Mouse (Mus musculus) hematopoietic stem cell, adult 5-6 weeks (primary cell): Measurements from ENCODE around the gene Zc2hc1c. TPM values are rescaled to one million over a fixed set of nuclear protein-coding genes. Genes with fewer than 3 reads are reported as not detected.
A peak's percentile ranks its signal among the peaks of the same experiment; 100 is the strongest.

Experiments
- ATAC-seq, 2 experiments: fragments of 125-278 bp in 1 of 2; replicated peaks in 1 of 2; 2 replicates each; pipeline ENCODE4 v1.8.0; 2016 to 2017; ENCODE audit warnings: inconsistent platforms in 2 of 2, mild to moderate bottlenecking in 2 of 2, moderate number of reproducible peaks in 2 of 2, low read depth in 1 of 2, moderate TSS enrichment in 1 of 2; ENCODE audit not compliant: low FRiP score in 2 of 2, poor library complexity in 2 of 2, severe bottlenecking in 2 of 2, insufficient read depth in 1 of 2, low TSS enrichment in 1 of 2
- total RNA-seq: library from RNA; stranded (forward); fragments of 172-1452, 232-1000 nt; gene quantifications from 2 replicates; pipeline ENCODE4 v1.2.3, GENCODE M21; 2017

Zc2hc1c gene
- total RNA-seq, 1 experiment from 2014 or later: 0.20 TPM

- ATAC-seq: no peak
Observed at GRCm38 (mm10) chr12:85298835-85299180, 10.4 kb downstream of the Zc2hc1c start.

DNA sequence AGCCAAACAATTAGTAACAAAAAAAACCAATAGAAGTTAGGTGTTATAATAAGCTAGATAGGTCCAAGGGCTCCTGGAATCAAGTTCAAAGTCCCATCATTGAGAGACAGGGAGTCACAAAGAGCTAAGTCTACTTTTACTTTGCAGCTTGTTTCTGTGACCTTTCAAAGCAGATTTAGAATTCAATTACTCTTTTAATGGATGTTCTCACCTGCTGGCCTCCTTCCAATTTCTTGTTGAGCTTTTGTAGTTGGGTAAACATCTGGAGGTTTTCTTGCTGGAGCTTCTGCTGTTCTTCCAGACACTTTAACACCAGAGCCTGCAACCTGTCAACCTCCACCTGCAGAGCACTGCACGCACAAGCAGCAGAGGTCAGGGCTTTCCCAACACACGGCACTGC is 14.9 kb downstream of the Zc2hc1c start:
- ATAC-seq: no peak

GRCm38 (mm10) chr12:85304725-85305124 is 16.3 kb downstream of the Zc2hc1c start:
- peak; percentile 35 to 47; a peak in 3 of 4 replicates for ATAC-seq

DNA sequence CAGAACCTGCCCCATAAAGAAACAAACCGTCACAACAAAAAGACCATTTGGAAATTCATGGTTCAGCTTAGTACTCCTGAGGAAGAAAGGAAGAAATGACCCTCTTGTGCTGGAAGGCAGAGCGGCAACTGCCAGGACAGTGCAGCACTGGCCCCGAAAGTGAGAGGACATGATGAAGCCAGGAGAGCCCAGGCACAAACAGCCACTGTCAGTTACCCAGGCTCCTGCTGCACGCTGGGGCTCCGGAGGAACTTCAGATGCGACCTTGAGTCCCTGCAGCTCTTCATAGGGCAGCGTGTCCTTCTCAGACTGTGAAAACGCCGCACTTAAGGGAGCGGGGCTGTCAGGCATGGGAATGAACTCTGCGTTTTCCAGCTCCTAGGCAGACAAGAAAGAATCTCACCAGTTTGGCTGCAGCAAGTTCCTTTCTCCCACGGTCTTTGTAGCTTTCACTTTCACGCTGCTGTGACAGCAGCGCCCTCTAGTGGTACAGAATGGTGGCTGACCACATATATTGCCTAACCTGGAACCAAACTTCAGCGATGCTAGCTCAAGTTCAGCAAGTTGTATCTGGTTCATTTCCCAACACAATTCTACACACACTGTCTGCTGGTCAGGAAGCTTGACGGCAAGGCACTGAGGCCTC is 17.0 kb downstream of the Zc2hc1c start:
- peak; percentile 84 to 89 for ATAC-seq

DNA sequence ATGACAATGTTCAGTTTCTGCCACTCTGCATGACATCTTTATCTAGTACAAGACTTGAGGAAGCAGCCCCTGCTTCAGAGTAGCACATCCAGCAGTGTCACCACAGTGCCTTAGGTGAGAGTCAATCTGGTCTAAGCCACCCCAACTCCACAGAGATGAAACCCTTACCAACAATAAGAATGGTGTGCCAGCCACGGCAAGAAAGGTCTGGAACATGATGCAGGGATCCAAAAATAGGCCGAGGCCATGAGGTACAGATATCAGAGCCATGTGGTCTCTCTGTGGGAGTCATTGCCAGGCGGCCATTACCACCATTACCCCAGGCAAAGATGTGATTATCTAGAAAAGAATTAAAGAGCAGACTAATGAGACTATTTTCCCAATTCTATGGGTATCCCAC is 20.3 kb downstream of the Zc2hc1c start:
- ATAC-seq: no peak

DNA sequence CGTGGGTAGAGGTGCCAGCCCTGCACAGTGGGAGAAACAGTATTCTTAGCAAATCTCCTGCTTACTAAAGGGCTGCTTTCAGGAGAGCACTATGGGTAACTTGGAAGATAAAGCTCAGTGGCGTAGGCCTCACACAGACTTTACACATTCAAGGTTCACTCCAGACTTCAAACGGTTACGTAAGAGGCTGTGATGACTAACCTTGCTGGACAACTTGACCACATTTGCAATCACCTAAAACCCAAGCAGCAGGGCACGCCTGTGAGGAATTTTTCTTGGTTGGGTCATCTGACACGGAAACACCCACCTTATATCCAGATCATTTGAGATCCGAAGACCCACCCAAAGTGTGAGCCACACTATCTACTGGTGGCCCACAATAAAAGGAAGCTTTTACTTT is 41.8 kb downstream of the Zc2hc1c start:
- ATAC-seq: no peak

DNA sequence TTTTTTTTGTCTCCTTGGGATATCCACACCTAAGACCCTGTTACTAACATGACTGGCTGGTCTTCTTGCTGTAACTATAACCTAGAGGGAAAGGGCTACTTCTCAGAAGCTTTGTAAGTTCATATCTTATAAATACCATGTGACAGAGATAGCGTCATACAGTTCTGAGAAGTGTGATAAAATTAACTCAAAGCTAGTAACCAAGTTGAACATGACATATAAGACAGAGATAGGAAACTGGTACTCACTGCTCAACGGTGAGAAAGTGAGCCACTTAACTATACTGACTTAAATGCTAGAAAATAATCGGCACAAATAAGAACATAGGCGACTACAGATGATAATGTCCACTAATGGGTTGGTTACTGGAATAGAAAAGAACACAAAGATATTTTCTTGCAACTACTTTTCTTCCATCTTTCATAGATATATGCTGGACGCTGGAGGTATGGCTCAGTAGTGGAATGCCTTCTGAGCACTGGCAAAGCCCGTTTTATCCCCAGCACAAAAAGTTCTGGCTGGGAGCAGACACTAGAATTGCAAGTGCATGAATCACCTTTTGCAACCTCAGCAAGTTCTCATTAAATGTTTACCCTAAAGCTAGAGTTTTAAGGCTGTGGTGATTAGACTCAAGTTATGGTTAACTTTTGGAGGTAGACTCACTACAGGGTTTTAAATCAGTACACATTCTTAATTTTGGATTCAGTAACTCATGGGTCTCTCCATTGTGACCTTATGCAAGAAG is 49.3 kb downstream of the Zc2hc1c start:
- no peak for ATAC-seq

DNA sequence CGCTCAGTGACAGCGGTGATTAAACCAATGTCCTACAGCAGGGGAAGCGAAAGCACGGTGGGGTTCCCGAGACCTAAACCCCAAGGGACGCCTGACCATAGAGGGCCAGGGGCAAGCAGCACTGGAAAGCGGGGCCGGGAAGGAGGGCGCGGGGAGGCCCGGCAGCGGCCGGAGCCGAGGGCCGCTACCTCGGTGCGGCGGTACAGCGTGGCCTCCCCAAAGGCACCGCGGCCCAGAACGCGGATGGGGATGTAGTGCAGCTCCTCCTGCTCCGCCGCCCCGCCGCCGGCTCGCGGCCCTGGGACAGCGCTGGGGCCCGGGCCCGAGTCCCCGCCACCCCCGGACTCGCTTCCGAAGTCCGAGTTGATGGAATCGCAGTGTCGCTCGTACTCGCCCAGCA is 50.4 kb downstream of the Zc2hc1c start:
- no peak; a peak in 1 of 4 replicates for ATAC-seq

DNA sequence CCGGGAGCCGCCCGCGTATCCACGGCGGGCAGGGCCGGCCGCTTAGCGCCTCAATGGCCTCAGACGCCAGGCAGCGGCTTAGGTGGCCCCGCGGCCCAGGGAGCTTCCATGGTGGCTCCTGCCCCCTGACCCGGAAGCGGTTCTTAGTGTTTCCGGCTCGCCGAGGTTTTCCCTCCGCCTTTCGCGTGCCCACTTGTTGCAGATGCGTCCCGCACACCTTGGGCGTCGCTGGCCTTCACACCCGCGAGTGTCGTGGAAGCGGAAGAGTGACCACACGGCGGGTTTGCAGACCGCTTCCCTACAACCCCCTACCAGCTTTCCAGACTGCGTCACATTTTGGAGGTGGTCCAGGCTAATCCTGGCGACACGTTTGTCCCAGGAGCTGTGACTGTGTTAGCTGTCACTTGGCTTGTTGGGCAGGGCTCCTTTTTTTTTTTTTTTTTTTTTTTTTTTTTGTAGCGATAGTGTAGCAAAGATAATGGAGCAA is 50.9 kb downstream of the Zc2hc1c start, which contains the start of gene Nek9:
Gene Nek9 (minus strand): TSS at position 120 of the 487 bp plus-strand sequence.
- ATAC-seq: peak; percentile 71 to 81

DNA sequence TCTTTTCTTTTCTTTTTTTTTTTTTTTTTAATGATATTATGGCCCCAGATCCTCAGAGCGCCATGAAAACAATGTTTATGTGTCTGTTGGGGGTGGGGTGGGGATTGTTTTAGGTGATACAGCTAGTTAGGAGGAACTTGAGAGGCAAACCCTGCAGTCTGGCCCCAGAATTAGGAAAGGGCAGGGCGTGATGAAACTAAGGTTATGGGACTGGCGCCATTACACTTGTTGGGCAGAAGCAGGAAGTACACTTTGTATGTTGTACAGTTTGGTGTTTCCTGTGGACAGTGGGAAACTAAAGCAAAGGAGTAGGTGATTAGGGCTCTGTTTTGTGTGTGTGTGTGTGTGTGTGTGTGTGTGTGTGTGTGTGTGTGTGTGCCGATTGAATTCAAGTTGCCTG is 51.6 kb downstream of the Zc2hc1c start:
- ATAC-seq: peak; percentile 50 to 59; a peak in 3 of 4 replicates

GRCm38 (mm10) chr12:85341131-85341530 is 52.7 kb downstream of the Zc2hc1c start:
- peak; percentile 41 to 43; a peak in 1 of 4 replicates for ATAC-seq

GRCm38 (mm10) chr12:85342310-85342709 is 53.9 kb downstream of the Zc2hc1c start:
- no peak for ATAC-seq

DNA sequence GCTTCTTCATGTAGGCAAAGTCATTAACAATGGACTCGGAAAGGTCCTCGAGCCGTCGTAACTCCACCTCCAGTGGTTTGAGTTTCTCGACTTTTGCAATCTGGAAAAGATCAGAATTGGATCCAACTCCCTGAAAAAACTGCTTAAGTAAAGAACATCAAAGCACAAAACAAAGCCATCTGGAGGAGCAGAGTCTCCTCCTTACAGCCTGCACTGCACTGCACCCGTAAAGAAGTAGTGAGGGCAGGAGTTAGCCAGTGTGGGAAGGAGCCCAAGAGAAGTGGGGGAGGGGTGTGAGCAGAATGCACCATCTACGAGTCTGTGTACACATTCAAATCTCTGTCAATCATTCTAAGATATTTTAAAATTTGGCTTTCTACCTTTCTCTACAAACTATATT is 55.9 kb downstream of the Zc2hc1c start:
- ATAC-seq: no peak

DNA sequence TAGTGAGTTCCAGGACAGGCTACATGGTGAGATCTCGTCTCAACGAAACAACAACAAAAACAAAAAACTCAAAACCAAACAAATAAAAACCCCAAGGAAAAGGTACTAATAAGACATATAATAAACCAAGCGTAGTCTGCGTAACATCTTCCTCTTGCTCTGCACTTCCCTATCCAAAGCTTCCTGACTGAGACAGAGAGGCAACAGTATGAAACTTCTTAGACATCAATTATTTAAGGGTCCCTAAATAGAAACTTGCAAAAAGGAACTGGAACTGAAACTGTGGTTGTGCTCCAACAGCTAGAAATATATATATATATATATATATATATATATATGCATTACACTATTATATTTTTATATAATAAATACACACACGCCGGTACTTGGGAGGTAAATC is 57.2 kb downstream of the Zc2hc1c start:
- ATAC-seq: no peak

DNA sequence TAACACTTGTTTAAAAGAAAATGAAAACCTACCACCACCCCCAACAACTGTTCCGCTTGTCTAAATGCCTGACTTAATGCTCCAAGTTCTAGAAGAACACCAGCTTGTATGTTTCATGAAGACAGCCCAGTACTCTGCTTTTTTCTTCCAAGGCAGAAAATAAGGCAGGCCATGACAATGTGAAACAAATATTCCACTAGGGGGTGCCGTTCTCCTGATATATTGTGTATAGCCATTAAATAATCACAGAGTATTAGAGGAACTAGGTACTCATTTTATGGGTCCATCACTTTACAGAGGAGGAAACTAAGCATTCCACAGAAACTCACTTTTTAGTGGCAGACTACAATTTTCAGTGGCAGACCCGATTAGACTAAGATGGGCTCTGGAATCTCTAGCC is 58.0 kb downstream of the Zc2hc1c start:
- ATAC-seq: peak; percentile 49; a peak in 2 of 4 replicates

DNA sequence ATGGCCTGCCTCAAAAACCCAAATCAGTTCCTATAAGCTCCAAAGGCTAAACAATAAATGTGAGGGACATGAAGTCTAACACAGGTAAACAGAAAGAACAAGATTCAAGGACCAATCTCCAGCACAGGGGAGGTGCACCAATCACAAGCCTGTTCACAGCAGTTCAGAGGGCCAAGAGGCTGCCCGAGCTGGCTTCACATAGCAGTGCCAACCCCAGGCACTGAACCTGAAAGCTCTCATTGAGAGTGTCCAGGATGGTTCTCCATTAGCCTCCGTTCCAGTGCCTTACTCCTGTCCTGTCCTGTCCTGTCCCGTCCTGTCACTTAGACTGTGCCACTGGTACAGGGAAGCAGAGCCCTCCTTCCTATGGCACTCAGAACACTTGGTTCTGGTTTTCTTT is 58.8 kb downstream of the Zc2hc1c start:
- ATAC-seq: no peak

DNA sequence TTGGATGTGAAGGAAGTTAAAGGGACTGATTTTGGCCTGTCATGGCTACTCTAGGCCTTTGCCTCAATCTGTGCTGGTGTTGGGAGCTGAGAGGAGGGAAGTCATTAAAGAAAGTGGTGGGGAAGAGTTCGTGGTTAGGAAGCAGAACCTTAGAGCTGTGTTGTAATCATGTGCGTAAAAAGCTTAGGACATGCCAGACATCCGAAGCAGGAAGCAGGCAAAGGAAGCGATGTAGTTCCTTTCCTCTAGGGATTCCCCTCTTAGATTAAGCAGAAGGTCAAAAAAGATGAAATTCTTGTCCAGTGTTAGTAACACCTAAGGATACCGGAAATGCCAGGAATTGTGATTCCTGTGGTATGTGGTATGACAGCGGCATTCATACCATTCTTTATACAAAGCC is 59.9 kb downstream of the Zc2hc1c start:
- ATAC-seq: peak; percentile 42 to 66; a peak in 1 of 4 replicates
